Mouse (Mus musculus) liver, postnatal 0 days (tissue): ENCODE measurements around the gene Nlgn2.

ENCODE experiments used
- CTCF ChIP-seq: sonication (generic); IDR thresholded peaks from 2 replicates; pipeline ENCODE4 v1.5.1; 2016; ENCODE audit warnings: antibody characterized with exemption, low read depth
- EP300 ChIP-seq: IDR thresholded peaks from 2 replicates; pipeline ENCODE4 v1.6.1; 2016; ENCODE audit warnings: antibody characterized with exemption, low read depth, mild to moderate bottlenecking

DNA sequence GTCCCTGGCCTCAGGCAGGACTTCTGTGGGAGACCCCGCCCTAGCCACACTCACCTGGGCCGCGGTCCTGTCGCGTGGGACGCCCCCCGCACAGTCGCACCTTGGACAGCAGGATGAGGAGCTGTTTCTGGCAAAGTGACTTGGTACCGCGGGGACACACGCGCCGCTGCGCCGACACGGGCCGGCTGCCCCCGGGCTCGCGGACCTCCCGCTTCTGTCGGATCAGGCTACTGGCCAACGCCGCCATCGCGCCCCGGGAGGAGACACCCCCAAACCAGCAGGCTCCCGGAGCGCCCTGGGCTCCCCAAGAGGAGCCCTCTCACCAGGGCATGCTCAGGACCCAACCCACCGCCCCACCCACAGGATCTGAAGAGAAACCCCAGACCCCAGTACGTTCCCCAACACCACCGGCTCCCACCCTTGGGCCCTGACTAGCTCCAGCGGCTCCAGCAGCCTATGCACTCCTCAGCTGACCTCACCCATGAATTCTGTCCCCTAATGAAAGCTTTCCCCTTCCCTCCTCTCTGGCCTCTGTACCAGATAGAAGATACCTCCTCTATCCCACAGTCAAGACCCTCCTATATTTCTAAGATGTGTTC, 36.1 kb downstream of the Nlgn2 start, which contains the start of gene Fgf11:
- TF ChIP-seq EP300 (no peak), CTCF (no peak)
